Mouse (Mus musculus): ENCODE data around the gene Clcc1. TPM values are rescaled to one million over a fixed set of nuclear protein-coding genes. Genes with fewer than 3 reads are reported as not detected.

Gene Clcc1
- polyA plus RNA-seq, 1 experiment from 2014 or later = 48.3 TPM

GRCm38 (mm10) chr3:108689979-108690378 lies 36.3 kb downstream of the Clcc1 start:
- no peaks in the 10 kb centered on the region for H3K36me3 ChIP-seq (ENCODE audit: control insufficient read depth, insufficient read depth)
- 60% methylated on average over 4 of the region's 4 CpGs for WGBS

GRCm38 (mm10) chr3:108694321-108694720 lies 40.6 kb downstream of the Clcc1 start:
- no peak overlapping the region for H3K27ac ChIP-seq (ENCODE audit: low read length)
- ATAC-seq = no peak
- 95% methylated on average over 9 of the region's 9 CpGs for WGBS
- no peaks in the 10 kb centered on the region for H3K4me1 ChIP-seq (replicated peaks; ENCODE audit: control insufficient read depth, insufficient read depth, low read length)
- H3K9me3 ChIP-seq (ENCODE audit: control insufficient read depth, low read length) = no peaks in the 10 kb centered on the region
- no peaks in the 10 kb centered on the region for H3K36me3 ChIP-seq (ENCODE audit: control insufficient read depth, insufficient read depth)
- no peaks in the 10 kb centered on the region for H3K27me3 ChIP-seq (replicated peaks; ENCODE audit: control insufficient read depth, insufficient read depth, low read length)
- no peak overlapping the region for H3K4me2 ChIP-seq (ENCODE audit: low read length)
- no peak overlapping the region for H3K4me3 ChIP-seq (replicated peaks; ENCODE audit: low read length)
- no peak overlapping the region for H3K9ac ChIP-seq (replicated peaks; ENCODE audit: low read depth, low read length)

More at GRCm38 (mm10) chr3:108689979-108690378, 36.3 kb downstream of the Clcc1 start:
- no peak overlapping the region for H3K4me2 ChIP-seq (ENCODE audit: low read length)
- no peaks in the 10 kb centered on the region; the same call in 1 of the 2 replicates for H3K4me1 ChIP-seq (replicated peaks; ENCODE audit: control insufficient read depth, insufficient read depth, low read length)
- ATAC-seq = no peak
- no peaks in the 10 kb centered on the region for H3K9me3 ChIP-seq (ENCODE audit: control insufficient read depth, low read length)
- H3K9ac ChIP-seq (replicated peaks; ENCODE audit: low read depth, low read length) = no peak overlapping the region
- no peaks in the 10 kb centered on the region for H3K27me3 ChIP-seq (replicated peaks; ENCODE audit: control insufficient read depth, insufficient read depth, low read length)
- H3K4me3 ChIP-seq (replicated peaks; ENCODE audit: low read length) = no peak overlapping the region
- no peak overlapping the region for H3K27ac ChIP-seq (ENCODE audit: low read length)

- no peaks in the 10 kb centered on the region for H3K9me3 ChIP-seq (ENCODE audit: control insufficient read depth, low read length)
- no peak overlapping the region for H3K4me3 ChIP-seq (replicated peaks; ENCODE audit: low read length)
- H3K9ac ChIP-seq (replicated peaks; ENCODE audit: low read depth, low read length) = no peak overlapping the region
- H3K27me3 ChIP-seq (replicated peaks; ENCODE audit: control insufficient read depth, insufficient read depth, low read length) = no peaks in the 10 kb centered on the region
- no peak overlapping the region for H3K27ac ChIP-seq (ENCODE audit: low read length)
- 95% methylated on average over 8 of the region's 8 CpGs for WGBS
- no peak for ATAC-seq
- H3K4me2 ChIP-seq (ENCODE audit: low read length) = no peak overlapping the region
- no peaks in the 10 kb centered on the region for H3K4me1 ChIP-seq (replicated peaks; ENCODE audit: control insufficient read depth, insufficient read depth, low read length)
- H3K36me3 ChIP-seq (ENCODE audit: control insufficient read depth, insufficient read depth) = no peaks in the 10 kb centered on the region
These were observed 44.9 kb downstream of the Clcc1 start for GRCm38 (mm10) chr3:108698662-108699061.

- 94% methylated on average over 4 of the region's 4 CpGs for WGBS
- Histone ChIP-seq H3K36me3 (ENCODE audit: control insufficient read depth, insufficient read depth) (no peaks in the 10 kb centered on the region), H3K27ac (ENCODE audit: low read length) (no peak overlapping the region), H3K27me3 (replicated peaks; ENCODE audit: control insufficient read depth, insufficient read depth, low read length) (no peaks in the 10 kb centered on the region), H3K4me2 (ENCODE audit: low read length) (no peak overlapping the region), H3K4me1 (replicated peaks; ENCODE audit: control insufficient read depth, insufficient read depth, low read length) (no peaks in the 10 kb centered on the region), H3K9me3 (ENCODE audit: control insufficient read depth, low read length) (no peaks in the 10 kb centered on the region), H3K4me3 (replicated peaks; ENCODE audit: low read length) (no peak overlapping the region), H3K9ac (replicated peaks; ENCODE audit: low read depth, low read length) (no peak overlapping the region)
- no peak for ATAC-seq
These were observed 46.1 kb downstream of the Clcc1 start for GRCm38 (mm10) chr3:108699786-108700185.

- no peak overlapping the region for H3K9ac ChIP-seq (replicated peaks; ENCODE audit: low read depth, low read length)
- no peaks in the 10 kb centered on the region for H3K4me1 ChIP-seq (replicated peaks; ENCODE audit: control insufficient read depth, insufficient read depth, low read length)
- H3K4me2 ChIP-seq (ENCODE audit: low read length) = no peak overlapping the region
- no peak overlapping the region for H3K27ac ChIP-seq (ENCODE audit: low read length)
- no peak overlapping the region for H3K4me3 ChIP-seq (replicated peaks; ENCODE audit: low read length)
- no peaks in the 10 kb centered on the region for H3K27me3 ChIP-seq (replicated peaks; ENCODE audit: control insufficient read depth, insufficient read depth, low read length)
- no peak; the same call in 1 of the 2 replicates for ATAC-seq
- H3K9me3 ChIP-seq (ENCODE audit: control insufficient read depth, low read length) = no peaks in the 10 kb centered on the region
- no peaks in the 10 kb centered on the region for H3K36me3 ChIP-seq (ENCODE audit: control insufficient read depth, insufficient read depth)
- 93% methylated on average over 1 of the region's 1 CpGs for WGBS
These were observed 47.5 kb downstream of the Clcc1 start for GRCm38 (mm10) chr3:108701256-108701655.

- Histone ChIP-seq H3K4me2 (ENCODE audit: low read length) (no peak overlapping the region), H3K9me3 (ENCODE audit: control insufficient read depth, low read length) (no peaks in the 10 kb centered on the region), H3K36me3 (ENCODE audit: control insufficient read depth, insufficient read depth) (no peaks in the 10 kb centered on the region), H3K4me3 (replicated peaks; ENCODE audit: low read length) (no peak overlapping the region), H3K27ac (ENCODE audit: low read length) (no peak overlapping the region), H3K27me3 (replicated peaks; ENCODE audit: control insufficient read depth, insufficient read depth, low read length) (no peaks in the 10 kb centered on the region), H3K4me1 (replicated peaks; ENCODE audit: control insufficient read depth, insufficient read depth, low read length) (no peaks in the 10 kb centered on the region), H3K9ac (replicated peaks; ENCODE audit: low read depth, low read length) (no peak overlapping the region)
- no peak for ATAC-seq
- 94% methylated on average over 8 of the region's 8 CpGs for WGBS
These were observed 49.1 kb downstream of the Clcc1 start for GRCm38 (mm10) chr3:108702789-108703188.

- H3K36me3 ChIP-seq (ENCODE audit: control insufficient read depth, insufficient read depth) = no peaks in the 10 kb centered on the region
- H3K27me3 ChIP-seq (replicated peaks; ENCODE audit: control insufficient read depth, insufficient read depth, low read length) = no peaks in the 10 kb centered on the region
- no peak overlapping the region for H3K9ac ChIP-seq (replicated peaks; ENCODE audit: low read depth, low read length)
- H3K9me3 ChIP-seq (ENCODE audit: control insufficient read depth, low read length) = no peaks in the 10 kb centered on the region
- ATAC-seq = no peak
- no peak overlapping the region for H3K27ac ChIP-seq (ENCODE audit: low read length)
- no peak overlapping the region for H3K4me3 ChIP-seq (replicated peaks; ENCODE audit: low read length)
- peaks cover 4% of the 10 kb centered on the region; the same call in 1 of the 2 replicates for H3K4me1 ChIP-seq (replicated peaks; ENCODE audit: control insufficient read depth, insufficient read depth, low read length)
- no peak overlapping the region for H3K4me2 ChIP-seq (ENCODE audit: low read length)
- 92% methylated on average over 5 of the region's 5 CpGs for WGBS
These were observed 57.6 kb downstream of the Clcc1 start for GRCm38 (mm10) chr3:108711296-108711695.

GRCm38 (mm10) chr3:108713065-108713675 lies 59.5 kb downstream of the Clcc1 start:
- H3K4me1 ChIP-seq (replicated peaks; ENCODE audit: control insufficient read depth, insufficient read depth, low read length) = peaks cover 4% of the 10 kb centered on the region; the same call in 1 of the 2 replicates
- peak; percentile 58; the same call in 1 of the 2 replicates for ATAC-seq
- no peaks in the 10 kb centered on the region for H3K9me3 ChIP-seq (ENCODE audit: control insufficient read depth, low read length)
- WGBS = 39% methylated on average over 3 of the region's 3 CpGs
- no peaks in the 10 kb centered on the region for H3K27me3 ChIP-seq (replicated peaks; ENCODE audit: control insufficient read depth, insufficient read depth, low read length)
- H3K27ac ChIP-seq (ENCODE audit: low read length) = no peak overlapping the region
- no peaks in the 10 kb centered on the region for H3K36me3 ChIP-seq (ENCODE audit: control insufficient read depth, insufficient read depth)
- H3K4me2 ChIP-seq (ENCODE audit: low read length) = no peak overlapping the region
- no peak overlapping the region for H3K4me3 ChIP-seq (replicated peaks; ENCODE audit: low read length)
- H3K9ac ChIP-seq (replicated peaks; ENCODE audit: low read depth, low read length) = no peak overlapping the region

GRCm38 (mm10) chr3:108714837-108715236 lies 61.1 kb downstream of the Clcc1 start:
- 92% methylated on average over 4 of the region's 4 CpGs for WGBS

More at GRCm38 (mm10) chr3:108714837-108715236, 61.1 kb downstream of the Clcc1 start:
- Histone ChIP-seq H3K9ac (replicated peaks; ENCODE audit: low read depth, low read length) (no peak overlapping the region), H3K4me2 (ENCODE audit: low read length) (no peak overlapping the region), H3K36me3 (ENCODE audit: control insufficient read depth, insufficient read depth) (no peaks in the 10 kb centered on the region), H3K27ac (ENCODE audit: low read length) (no peak overlapping the region), H3K9me3 (ENCODE audit: control insufficient read depth, low read length) (no peaks in the 10 kb centered on the region), H3K27me3 (replicated peaks; ENCODE audit: control insufficient read depth, insufficient read depth, low read length) (no peaks in the 10 kb centered on the region), H3K4me3 (replicated peaks; ENCODE audit: low read length) (no peak overlapping the region), H3K4me1 (replicated peaks; ENCODE audit: control insufficient read depth, insufficient read depth, low read length) (peaks cover 4% of the 10 kb centered on the region; the same call in 1 of the 2 replicates)
- no peak for ATAC-seq
